Mouse (Mus musculus) neural tube, embryonic 15.5 days (tissue): ENCODE data around the gene Arhgef28. TPM values are rescaled to one million over a fixed set of nuclear protein-coding genes. Genes with fewer than 3 reads are reported as not detected.
A peak's percentile ranks its signal among the peaks of the same experiment; 100 is the strongest.

Experiments
- ATAC-seq: fragments of 200-750 bp; cut with Nextera tagmentation; 2 replicates; pipeline ENCODE4 v1.8.0; 2017; ENCODE audit warnings: mild to moderate bottlenecking, moderate TSS enrichment, moderate library complexity; ENCODE audit not compliant: low FRiP score
- H3K27ac ChIP-seq: fragments of 300-500 bp; sonication (generic); replicated peaks from 2 replicates; pipeline ENCODE4 v1.5.1; 2015; ENCODE audit warnings: mild to moderate bottlenecking, inconsistent platforms
- H3K27me3 ChIP-seq: fragments of 300-500 bp; sonication (generic); replicated peaks from 2 replicates; pipeline ENCODE4 v1.6.1; 2015; ENCODE audit warnings: inconsistent platforms
- H3K36me3 ChIP-seq: fragments of 300-500 bp; sonication (generic); 2 replicates; pipeline ENCODE4 v1.6.1; 2015; ENCODE audit warnings: inconsistent platforms
- H3K4me1 ChIP-seq: fragments of 300-500 bp; sonication (generic); 2 replicates; pipeline ENCODE4 v1.6.1; 2015; ENCODE audit warnings: inconsistent platforms
- H3K4me2 ChIP-seq: fragments of 300-500 bp; sonication (generic); 2 replicates; pipeline ENCODE4 v1.6.1; 2015; ENCODE audit warnings: inconsistent platforms, mild to moderate bottlenecking, moderate library complexity
- H3K4me3 ChIP-seq: fragments of 300-500 bp; sonication (generic); replicated peaks from 2 replicates; pipeline ENCODE4 v1.5.1; 2015; ENCODE audit warnings: mild to moderate bottlenecking, inconsistent platforms
- H3K9ac ChIP-seq: fragments of 300-500 bp; sonication (generic); replicated peaks from 2 replicates; pipeline ENCODE4 v1.6.1; 2015; ENCODE audit warnings: mild to moderate bottlenecking, inconsistent platforms
- H3K9me3 ChIP-seq: fragments of 300-500 bp; sonication (generic); replicated peaks from 2 replicates; pipeline ENCODE4 v1.6.1; 2016; ENCODE audit warnings: inconsistent platforms
- WGBS: fragments of 180-500 bp; shearing (Covaris S2); methylation state at CpG from one replicate; pipeline ENCODE4 v1.1.7; 2015; ENCODE audit warnings: mixed read lengths; 5-methylcytosine and 5-hydroxymethylcytosine counted together
- polyA plus RNA-seq: library from polyadenylated mRNA; unstranded; fragments of >200 nt; fragmentation: Nextera tagmentation; extraction: Ambion mirVana; gene quantifications from 2 replicates; pipeline ENCODE4 v1.2.1, GENCODE M21; 2015

The Arhgef28 gene
- polyA plus RNA-seq, 1 experiment from 2014 or later: 31.0 TPM

- no peak overlapping the region for H3K9ac ChIP-seq
- WGBS: 84% methylated on average over 4 of the region's 4 CpGs
- H3K4me3 ChIP-seq: no peak overlapping the region
- ATAC-seq: no peak
- H3K4me1 ChIP-seq: 0 out of 2 replicates have a peak, but pooled peaks cover 11% of the 10 kb centered on the region
- no peak overlapping the region for H3K27ac ChIP-seq
- H3K36me3 ChIP-seq: no peaks in the 10 kb centered on the region
- no peaks in the 10 kb centered on the region for H3K9me3 ChIP-seq
- H3K4me2 ChIP-seq: no peak overlapping the region
- no peaks in the 10 kb centered on the region for H3K27me3 ChIP-seq
Observed at GRCm38 (mm10) chr13:98095966-98096365, 110.3 kb downstream of the Arhgef28 start.

- H3K4me3 ChIP-seq: no peak overlapping the region
- no peak overlapping the region for H3K4me2 ChIP-seq
- no peaks in the 10 kb centered on the region for H3K27me3 ChIP-seq
- 0 out of 2 replicates have a peak, but pooled peaks cover 11% of the 10 kb centered on the region for H3K4me1 ChIP-seq
- H3K27ac ChIP-seq: no peak overlapping the region
- 67% methylated on average over 3 of the region's 3 CpGs for WGBS
- no peaks in the 10 kb centered on the region for H3K36me3 ChIP-seq
- 0 out of 2 replicates have a peak, but pooled peaks have one; percentile 20 for ATAC-seq
- no peaks in the 10 kb centered on the region for H3K9me3 ChIP-seq
- H3K9ac ChIP-seq: no peak overlapping the region
Observed at GRCm38 (mm10) chr13:98094332-98094731, 111.9 kb downstream of the Arhgef28 start.

DNA sequence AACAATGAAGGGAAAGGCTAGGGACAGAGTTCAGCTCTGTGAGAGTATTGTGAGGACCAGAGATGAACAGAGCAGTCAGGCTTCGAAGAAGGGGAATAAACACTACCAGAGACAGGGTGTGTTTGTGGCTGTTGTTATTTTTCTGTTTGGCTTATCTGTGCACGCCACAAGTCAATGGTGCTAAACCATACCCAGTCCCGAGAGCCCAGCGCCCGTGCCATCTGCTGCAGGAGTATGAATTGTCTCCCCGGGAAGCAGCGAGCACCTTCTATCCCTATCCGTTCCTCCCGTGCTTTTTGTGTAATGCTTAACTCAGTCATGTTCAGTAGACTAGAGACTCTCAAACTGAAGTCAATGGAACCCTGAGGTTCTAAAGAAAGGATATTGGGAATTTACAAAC, 112.8 kb downstream of the Arhgef28 start:
- H3K27me3 ChIP-seq: no peaks in the 10 kb centered on the region
- peak; percentile 52 for ATAC-seq
- peak overlapping the region; percentile 67 for H3K27ac ChIP-seq
- H3K4me1 ChIP-seq: 0 out of 2 replicates have a peak, but pooled peaks cover 11% of the 10 kb centered on the region
- no peaks in the 10 kb centered on the region for H3K36me3 ChIP-seq
- 0 out of 2 replicates have a peak overlapping the region, but pooled peaks have one; percentile 11 for H3K4me2 ChIP-seq
- H3K9me3 ChIP-seq: no peaks in the 10 kb centered on the region
- no peak overlapping the region for H3K4me3 ChIP-seq
- no peak overlapping the region for H3K9ac ChIP-seq
- WGBS: 51% methylated on average over 9 of the region's 9 CpGs

DNA sequence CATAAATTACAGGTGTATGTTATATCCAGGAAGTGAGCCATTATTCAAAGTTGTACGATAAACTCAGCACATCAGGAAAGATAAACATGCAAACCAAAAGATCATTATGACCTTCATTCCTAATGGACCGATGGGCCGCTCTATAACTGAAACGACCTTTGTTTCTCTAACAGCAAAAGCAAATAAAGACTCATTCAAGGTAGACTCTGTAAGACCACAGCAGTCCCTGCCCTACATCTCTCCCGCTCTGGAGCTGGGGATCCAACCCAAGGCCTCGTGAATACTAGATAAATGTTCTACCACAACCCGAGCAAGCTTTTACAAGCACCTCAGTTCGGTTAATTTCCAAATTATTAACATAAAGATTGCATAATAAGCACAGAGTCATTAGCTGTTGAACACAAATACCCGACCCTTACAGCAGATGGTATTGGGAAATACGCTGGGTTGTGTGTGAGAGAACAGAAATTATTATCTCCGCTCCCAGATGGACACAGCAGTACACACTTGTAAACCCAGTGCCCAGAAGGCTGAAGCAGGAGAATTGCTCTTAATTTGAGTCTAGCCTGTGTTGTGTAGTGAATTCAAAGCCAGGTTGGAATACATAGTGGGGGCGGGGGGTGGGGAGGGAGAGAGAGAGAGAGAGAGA, 113.8 kb downstream of the Arhgef28 start:
- no peak overlapping the region for H3K27ac ChIP-seq
- ATAC-seq: no peak

GRCm38 (mm10) chr13:98079640-98080039, 126.6 kb downstream of the Arhgef28 start:
- Histone ChIP-seq H3K9ac (no peak overlapping the region), H3K27me3 (no peaks in the 10 kb centered on the region), H3K4me2 (no peak overlapping the region), H3K9me3 (no peaks in the 10 kb centered on the region), H3K27ac (no peak overlapping the region), H3K4me3 (no peak overlapping the region), H3K36me3 (no peaks in the 10 kb centered on the region), H3K4me1 (no peaks in the 10 kb centered on the region)
- ATAC-seq: no peak
- 76% methylated on average over 4 of the region's 4 CpGs for WGBS

More for the DNA sequence above, 113.8 kb downstream of the Arhgef28 start:
- Histone ChIP-seq H3K4me2 (no peak overlapping the region), H3K36me3 (no peaks in the 10 kb centered on the region), H3K4me3 (no peak overlapping the region), H3K9me3 (no peaks in the 10 kb centered on the region), H3K9ac (no peak overlapping the region), H3K27me3 (no peaks in the 10 kb centered on the region), H3K4me1 (0 out of 2 replicates have a peak, but pooled peaks cover 11% of the 10 kb centered on the region)
- WGBS: 90% methylated on average over 12 of the region's 12 CpGs

- no peak for ATAC-seq
Observed at GRCm38 (mm10) chr13:98078251-98078650, 128.0 kb downstream of the Arhgef28 start.

GRCm38 (mm10) chr13:98077216-98077615, 129.0 kb downstream of the Arhgef28 start:
- H3K27ac ChIP-seq: no peak overlapping the region
- H3K4me3 ChIP-seq: no peak overlapping the region
- 92% methylated on average over 12 of the region's 12 CpGs for WGBS
- H3K4me1 ChIP-seq: no peaks in the 10 kb centered on the region
- H3K9me3 ChIP-seq: no peaks in the 10 kb centered on the region
- no peak for ATAC-seq
- H3K9ac ChIP-seq: no peak overlapping the region
- H3K27me3 ChIP-seq: no peaks in the 10 kb centered on the region
- H3K36me3 ChIP-seq: no peaks in the 10 kb centered on the region
- H3K4me2 ChIP-seq: no peak overlapping the region

More at GRCm38 (mm10) chr13:98078251-98078650, 128.0 kb downstream of the Arhgef28 start:
- no peak overlapping the region for H3K9ac ChIP-seq
- H3K27me3 ChIP-seq: no peaks in the 10 kb centered on the region
- no peak overlapping the region for H3K27ac ChIP-seq
- WGBS: 83% methylated on average over 5 of the region's 5 CpGs
- no peaks in the 10 kb centered on the region for H3K4me1 ChIP-seq
- H3K9me3 ChIP-seq: no peaks in the 10 kb centered on the region
- no peak overlapping the region for H3K4me2 ChIP-seq
- no peak overlapping the region for H3K4me3 ChIP-seq
- H3K36me3 ChIP-seq: no peaks in the 10 kb centered on the region

DNA sequence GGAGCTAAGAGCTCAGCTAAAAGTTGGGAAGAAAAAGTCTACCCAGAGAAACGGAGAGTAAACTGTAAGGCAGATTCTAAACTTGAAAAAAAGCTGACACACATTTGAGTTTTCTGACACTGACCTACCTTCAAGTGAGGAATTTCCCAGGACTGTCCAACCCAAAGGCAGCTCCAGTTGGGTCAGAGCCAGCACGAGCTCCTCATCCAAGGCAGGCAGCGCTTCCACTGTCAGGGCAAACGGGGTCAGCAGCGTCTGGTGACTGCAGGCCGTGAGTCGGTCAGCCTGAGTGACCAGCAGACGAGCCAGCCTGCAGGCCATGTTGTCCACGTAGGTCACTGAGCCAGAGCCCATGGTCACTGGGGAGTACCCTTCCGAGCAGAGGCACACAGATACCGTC, 131.4 kb downstream of the Arhgef28 start:
- no peak overlapping the region for H3K27ac ChIP-seq
- WGBS: 74% methylated on average over 11 of the region's 11 CpGs
- no peak overlapping the region for H3K9ac ChIP-seq
- no peaks in the 10 kb centered on the region for H3K36me3 ChIP-seq
- no peaks in the 10 kb centered on the region for H3K4me1 ChIP-seq
- H3K4me2 ChIP-seq: no peak overlapping the region
- no peaks in the 10 kb centered on the region for H3K27me3 ChIP-seq
- no peak overlapping the region for H3K4me3 ChIP-seq
- ATAC-seq: no peak
- H3K9me3 ChIP-seq: no peaks in the 10 kb centered on the region

GRCm38 (mm10) chr13:98073190-98073589, 133.0 kb downstream of the Arhgef28 start:
- ATAC-seq: no peak
- Histone ChIP-seq H3K9me3 (no peaks in the 10 kb centered on the region), H3K9ac (no peak overlapping the region), H3K27ac (no peak overlapping the region), H3K4me1 (no peaks in the 10 kb centered on the region), H3K4me2 (no peak overlapping the region), H3K27me3 (no peaks in the 10 kb centered on the region), H3K4me3 (no peak overlapping the region), H3K36me3 (no peaks in the 10 kb centered on the region)
- 72% methylated on average over 4 of the region's 4 CpGs for WGBS

GRCm38 (mm10) chr13:98070458-98070857, 135.8 kb downstream of the Arhgef28 start:
- Histone ChIP-seq H3K36me3 (no peaks in the 10 kb centered on the region), H3K9ac (no peak overlapping the region), H3K4me3 (no peak overlapping the region), H3K4me1 (no peaks in the 10 kb centered on the region), H3K9me3 (no peaks in the 10 kb centered on the region), H3K4me2 (no peak overlapping the region), H3K27me3 (no peaks in the 10 kb centered on the region), H3K27ac (no peak overlapping the region)
- ATAC-seq: no peak
- 93% methylated on average over 6 of the region's 6 CpGs for WGBS

DNA sequence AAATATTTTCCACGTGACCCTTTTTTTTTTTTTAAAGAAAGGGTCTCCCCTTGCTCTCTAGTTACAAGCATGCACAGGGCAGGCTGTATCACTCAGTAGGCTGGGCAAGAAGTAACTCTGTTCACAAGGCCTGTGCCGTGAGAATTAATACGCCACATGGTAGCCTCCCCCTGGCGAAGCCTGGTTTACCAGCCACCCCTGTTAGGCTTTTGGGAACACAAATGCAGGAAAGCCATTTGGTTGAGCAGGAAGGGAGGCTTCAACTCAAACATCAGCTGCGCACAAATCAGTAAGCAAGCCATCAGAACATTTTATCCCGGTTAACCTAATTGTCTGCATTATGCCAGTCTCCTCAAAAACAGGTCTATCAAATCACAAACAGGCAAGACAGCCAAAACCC, 136.6 kb downstream of the Arhgef28 start:
- no peaks in the 10 kb centered on the region for H3K4me1 ChIP-seq
- H3K27me3 ChIP-seq: no peaks in the 10 kb centered on the region
- H3K4me3 ChIP-seq: no peak overlapping the region
- H3K4me2 ChIP-seq: no peak overlapping the region
- H3K36me3 ChIP-seq: no peaks in the 10 kb centered on the region
- H3K27ac ChIP-seq: no peak overlapping the region
- H3K9me3 ChIP-seq: no peaks in the 10 kb centered on the region
- no peak overlapping the region for H3K9ac ChIP-seq
- WGBS: 90% methylated on average over 6 of the region's 6 CpGs
- no peak for ATAC-seq

DNA sequence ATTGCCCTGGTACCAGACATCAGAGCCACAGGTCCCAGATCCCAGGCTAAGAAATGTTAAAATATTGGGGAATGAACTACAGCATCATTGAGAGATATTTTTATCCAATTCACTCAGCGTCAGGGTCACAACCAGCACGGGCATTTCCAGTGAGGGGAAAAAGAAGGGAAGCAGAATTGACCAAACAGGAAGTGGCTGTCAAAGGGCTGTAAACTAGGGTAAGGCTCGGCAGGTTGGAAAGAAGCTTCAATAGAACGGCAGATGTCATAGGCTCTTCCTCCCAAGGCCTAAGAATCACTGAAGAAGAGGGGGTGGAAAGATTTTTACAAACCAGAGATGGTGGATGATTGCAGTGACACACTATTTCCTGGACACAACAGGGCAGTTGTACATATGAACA, 143.4 kb downstream of the Arhgef28 start:
- Histone ChIP-seq H3K4me1 (no peaks in the 10 kb centered on the region), H3K4me3 (no peak overlapping the region), H3K36me3 (no peaks in the 10 kb centered on the region), H3K27me3 (no peaks in the 10 kb centered on the region), H3K4me2 (no peak overlapping the region), H3K27ac (no peak overlapping the region), H3K9me3 (no peaks in the 10 kb centered on the region), H3K9ac (no peak overlapping the region)
- ATAC-seq: no peak
- 60% methylated on average over 4 of the region's 4 CpGs for WGBS
